Mouse (Mus musculus) cerebellum, postnatal 4 days (tissue): ENCODE measurements around the gene Tmco4.

ENCODE experiments used
- DNase-seq, 2 experiments: peaks; one replicate each; pipeline ENCODE4 v3.0.0; 2022; ENCODE audit warnings: low spot score in 2 of 2, mixed read lengths in 1 of 2

The Tmco4 gene

DNA sequence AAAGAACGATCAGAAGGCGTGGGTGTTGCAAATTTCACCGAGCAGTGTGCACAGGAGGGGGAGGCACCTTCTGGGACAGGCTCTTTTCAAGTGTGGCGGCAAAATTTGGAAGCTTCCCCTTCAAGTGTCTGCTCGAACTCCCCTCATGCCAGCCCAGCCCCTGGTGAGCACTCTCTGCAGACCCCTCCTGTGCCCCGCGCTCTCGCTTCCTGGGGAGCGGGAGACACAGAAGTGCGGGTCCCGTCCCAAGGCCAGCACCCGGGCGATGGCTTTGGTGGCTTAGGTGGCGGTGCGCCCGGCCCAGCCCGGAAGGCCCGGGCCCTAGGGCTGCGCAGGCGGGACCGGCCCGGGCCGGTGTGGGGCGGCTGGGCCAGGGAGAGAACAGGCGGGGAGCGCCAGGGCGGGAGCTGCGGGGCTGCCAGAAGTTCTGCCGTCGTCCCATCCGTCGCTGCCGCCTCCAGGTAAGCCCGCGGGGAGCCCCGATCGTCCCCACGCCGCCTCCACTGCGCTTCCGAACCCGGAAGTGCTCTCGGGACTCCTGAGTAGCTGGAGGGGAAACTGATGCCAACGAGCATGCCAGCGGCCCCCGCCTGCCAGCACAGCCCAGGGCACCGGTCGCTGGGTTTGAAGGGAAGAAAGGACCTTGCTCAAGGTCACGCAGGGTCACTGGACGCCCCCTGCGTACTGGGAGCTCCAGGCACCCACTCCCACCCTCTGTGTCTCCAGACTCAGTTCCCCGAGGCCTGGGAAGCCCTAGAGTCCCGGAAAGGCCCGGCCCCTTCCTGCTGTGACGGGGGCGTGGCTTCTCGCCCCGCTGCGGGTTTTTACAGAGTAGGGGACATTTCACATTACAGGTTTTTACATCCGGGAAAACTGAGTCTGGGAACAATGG lies at the start of gene Tmco4:
TSS of gene Tmco4 (plus strand) at position 62 of the 892 bp plus-strand sequence.
- peak in 1 of 2 experiments; percentile 17 for DNase-seq

DNA sequence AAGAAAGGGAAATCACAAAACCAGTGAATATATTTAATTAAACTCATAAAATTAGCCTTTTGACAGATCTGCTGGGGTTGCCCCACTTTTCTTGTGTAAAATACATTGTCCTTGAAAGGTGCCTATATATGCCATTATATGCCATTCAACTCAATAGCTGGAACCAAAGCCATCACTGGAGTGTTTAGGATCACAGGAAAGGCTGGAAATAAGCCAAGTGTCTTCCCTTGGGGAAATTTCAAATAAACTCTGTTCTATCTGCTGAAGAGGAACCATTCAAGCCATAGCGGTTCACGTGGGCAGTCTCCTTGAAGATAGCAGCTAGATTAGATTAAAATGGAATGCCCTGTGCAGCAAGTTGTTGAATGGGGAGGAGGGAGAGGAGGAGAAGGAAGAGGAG lies 47.1 kb upstream of the Tmco4 start:
- no peak for DNase-seq

DNA sequence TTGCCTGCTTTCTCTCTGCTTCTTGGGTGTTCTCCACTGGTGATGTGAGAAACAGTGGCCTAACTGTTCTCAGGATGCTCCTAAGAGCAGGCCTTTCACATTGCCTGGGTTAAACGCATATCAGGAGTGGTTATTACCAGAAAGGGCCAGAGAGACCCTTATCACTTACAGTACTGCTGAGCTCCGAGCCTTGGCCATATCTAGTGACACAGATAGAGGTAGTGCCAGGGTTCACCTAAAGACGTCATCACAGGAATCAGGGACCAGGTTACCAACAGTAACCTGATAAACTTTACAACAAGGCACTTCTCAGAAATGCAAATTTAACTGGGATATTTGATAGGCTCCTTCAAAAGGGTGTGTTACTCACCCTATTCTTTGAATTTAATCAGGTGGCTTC lies 38.8 kb upstream of the Tmco4 start:
- DNase-seq = no peak

DNA sequence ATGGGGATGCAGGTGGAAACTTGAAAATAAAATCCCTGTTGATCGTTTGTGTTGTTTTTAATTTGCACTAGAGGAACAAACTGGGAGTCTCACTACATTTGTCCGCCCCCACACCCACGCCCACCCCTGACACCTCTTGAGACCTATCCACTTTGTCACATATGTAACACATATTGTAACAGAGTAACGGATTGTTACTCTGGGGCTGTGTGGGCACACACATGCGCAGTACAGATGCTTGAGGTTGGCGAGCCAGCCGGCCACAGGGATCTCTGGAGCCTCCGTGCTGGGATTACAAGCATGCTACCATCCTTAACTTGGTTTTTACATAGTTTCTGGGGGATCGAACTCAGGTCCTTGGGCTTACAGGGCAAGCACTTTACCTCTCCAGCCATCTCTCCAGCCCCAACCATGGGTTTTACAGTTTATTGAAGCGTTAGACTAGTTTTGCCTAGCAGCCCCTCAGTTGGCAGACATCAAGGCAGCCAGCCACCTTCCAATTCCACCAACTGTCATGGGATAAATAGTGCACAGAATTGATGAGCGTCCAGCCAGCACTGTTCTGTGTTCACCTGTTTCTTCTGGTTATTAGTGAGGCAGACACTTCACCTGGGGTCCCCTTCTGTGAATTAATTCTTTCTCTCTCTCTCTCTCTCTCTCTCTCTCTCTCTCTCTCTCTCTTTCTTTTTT lies 38.1 kb upstream of the Tmco4 start:
- DNase-seq = no peak

DNA sequence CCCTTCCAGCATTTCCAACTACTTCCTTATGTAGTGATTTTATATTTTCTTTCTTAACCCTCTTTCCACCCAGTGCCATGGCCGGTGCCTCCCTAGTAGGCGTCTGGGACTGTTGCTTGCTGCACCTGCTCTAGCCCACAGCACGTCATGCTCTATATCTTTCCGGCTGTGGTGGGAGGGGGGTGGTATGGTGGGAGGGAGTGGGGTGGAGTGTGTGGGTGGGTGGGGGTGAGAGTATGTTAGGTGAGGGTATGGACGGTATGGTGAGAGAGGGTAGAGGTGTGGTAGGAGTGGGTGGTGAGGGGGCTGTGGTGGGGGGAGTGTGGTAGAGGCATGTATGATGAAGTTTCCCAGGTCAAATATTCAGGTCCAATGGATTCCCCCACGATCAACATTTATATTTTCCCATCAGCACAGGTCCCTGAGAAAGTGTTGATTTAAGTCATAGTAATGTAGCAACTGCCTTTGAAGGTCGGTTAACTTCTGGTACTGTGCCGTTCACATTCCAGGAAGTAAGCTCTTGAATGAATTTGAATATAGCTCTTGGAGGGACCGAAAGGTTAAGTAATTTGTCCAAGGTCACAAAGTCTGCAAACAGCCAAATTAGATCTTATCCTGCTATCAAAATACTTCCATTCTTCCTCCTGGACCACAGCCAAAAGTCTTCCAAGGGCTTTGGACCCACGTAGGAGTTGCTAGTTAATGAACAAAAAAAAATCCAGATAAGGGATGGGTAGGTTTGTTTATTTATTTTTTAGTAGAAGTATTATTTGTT lies 34.0 kb upstream of the Tmco4 start:
- DNase-seq = no peak

DNA sequence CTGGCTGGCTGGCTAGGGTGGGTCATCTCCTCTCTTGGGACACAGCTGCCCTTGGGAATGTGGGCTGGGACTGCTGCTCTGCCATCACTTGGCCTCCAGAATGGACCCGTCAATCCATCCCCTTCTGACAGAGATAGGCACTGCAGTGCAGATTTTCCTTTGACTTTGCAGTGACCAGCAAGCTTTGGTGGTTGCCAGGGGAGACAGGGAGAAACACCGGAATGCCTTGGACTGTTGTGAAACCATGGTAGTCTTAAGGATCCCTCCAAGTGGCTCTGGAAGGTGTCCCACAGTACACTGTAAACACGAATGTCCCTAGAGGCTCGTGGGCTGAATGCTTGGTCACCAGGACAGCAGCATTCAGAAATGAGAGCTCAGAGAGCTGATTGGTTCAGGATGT lies 33.2 kb upstream of the Tmco4 start:
- no peak for DNase-seq

DNA sequence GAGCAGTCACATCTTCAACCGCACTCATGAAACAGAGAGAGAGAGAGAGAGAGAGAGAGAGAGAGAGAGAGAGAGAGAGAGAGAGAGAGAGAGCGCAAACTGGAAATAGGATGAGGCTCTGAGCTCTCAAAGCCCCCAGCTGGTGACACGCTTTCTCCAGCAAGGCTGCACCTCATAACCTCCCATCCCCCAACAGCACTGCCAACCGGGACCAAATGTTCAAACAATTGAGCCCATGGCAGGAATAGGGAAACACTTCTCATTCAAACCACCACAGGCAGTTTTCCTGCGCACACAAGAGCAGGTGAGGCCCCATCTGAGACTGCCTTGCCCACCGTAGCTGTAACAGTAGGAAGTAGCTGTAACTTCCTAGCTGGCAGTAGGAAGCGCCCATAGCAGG lies 31.3 kb upstream of the Tmco4 start:
- DNase-seq = no peak

DNA sequence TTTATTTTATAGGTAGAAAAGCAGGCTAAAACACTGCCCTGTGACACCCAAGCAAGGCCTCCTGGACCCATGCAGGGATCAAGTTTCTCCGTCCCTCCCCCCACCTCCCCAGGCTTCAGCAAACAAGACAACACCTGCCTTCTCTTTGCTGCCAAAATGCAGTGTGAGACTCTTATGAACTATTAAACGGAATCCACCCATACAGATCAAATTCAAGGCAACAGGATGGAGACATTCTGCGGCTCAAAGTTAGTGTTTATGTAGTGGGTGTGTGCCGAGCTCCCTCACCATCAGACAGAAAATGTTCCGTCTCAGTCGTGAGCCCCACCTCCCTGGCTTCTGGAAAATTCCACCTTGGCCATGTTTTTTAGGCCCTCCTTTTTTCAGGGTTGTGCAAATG lies 30.7 kb upstream of the Tmco4 start:
- DNase-seq = no peak

DNA sequence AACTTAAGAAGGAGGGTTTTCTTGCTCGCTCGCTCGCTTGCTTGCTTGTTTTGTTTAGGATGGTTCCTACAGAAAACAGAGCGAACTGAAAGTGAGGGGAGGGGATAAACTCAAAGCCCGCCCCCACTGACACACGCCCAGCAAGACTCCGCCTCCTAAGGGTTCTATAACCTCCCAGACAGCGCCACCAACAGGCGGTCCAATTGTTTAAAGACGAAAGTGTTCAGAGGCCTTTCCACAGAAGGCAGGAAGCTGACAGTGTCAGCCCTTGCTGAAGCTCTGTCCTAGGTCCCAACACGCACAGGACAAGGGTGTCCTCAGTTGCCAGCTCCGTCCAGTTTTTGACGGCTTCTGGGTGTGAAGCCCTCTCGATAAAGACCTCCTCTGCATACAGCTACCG lies 29.0 kb upstream of the Tmco4 start:
- peak in 1 of 2 experiments; percentile 40 for DNase-seq

DNA sequence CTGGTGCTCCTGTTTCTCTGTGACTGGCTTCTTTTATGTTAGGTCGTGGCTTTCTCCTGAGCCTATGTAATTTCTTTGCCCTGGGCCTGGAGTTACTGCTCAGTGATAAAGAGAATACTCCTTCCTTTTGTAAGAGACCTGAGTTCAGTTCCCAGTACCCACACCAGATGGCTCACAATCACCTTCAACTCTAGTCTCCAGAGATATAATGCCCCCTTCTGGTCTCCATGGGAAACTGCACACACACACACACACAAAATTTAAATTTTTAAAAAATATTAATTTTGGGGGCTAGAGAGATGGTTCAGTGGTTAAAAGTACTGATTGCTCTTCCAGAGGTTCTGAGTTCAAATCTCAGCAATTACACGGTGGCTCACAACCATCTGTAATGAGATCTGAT lies 24.4 kb upstream of the Tmco4 start:
- DNase-seq = no peak

DNA sequence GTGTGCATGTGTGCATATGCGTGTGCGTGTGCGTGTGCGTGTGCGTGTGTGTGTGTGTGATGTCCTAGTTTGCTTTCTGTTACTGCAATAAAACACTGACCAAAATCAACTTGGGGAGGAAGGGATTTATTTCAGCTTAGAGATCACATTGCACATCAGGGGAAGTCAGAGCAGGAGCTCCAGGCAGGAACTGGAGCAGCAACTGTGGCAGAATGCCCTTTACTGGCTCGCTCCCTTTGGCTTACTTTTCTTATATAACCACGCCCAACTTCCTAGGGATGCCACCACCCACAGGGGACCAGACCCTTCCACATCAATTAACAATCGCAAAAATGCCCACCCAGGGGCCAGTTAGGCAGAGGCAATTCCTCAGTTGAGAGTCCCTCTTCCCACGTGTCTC lies 14.1 kb upstream of the Tmco4 start:
- DNase-seq = no peak

DNA sequence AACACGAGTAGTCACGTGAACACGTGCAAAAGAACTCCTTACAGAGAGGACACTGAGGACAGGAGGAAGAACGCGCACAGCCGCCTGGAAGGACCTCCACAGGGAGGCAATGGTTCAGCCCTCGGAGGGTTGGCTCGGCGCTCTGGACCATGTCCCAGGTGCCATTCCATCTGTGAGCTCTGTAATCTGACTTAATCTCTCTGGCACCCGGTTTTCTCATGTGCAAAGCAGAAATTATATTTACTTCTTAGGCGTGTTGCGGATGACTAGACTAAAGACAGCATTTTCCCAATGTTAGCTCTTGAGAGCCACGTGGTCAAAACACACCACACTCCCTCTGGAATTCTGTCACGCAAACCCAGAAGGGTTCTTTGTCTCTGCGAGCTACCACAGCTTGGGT lies 13.6 kb upstream of the Tmco4 start:
- no peak for DNase-seq

DNA sequence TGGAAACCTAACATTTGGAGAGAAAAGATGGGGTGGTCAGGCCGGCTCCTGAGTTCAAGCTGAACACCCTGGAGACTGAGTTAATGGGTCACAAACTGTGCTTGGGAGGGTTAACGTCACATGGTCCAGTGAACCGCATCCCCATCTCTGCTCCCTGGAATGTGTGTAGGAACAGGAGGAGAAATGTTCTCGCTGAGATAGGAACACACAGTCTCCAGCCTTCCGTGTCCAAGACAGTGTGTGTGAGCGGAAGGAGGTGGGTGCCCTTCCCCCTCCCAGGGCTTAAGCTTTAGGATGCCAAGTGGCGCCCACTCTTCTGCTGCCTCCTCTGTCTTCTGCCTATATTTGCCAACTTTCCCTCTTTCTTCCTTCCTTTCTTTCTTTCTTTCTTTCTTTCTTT lies 12.8 kb upstream of the Tmco4 start:
- DNase-seq = no peak

DNA sequence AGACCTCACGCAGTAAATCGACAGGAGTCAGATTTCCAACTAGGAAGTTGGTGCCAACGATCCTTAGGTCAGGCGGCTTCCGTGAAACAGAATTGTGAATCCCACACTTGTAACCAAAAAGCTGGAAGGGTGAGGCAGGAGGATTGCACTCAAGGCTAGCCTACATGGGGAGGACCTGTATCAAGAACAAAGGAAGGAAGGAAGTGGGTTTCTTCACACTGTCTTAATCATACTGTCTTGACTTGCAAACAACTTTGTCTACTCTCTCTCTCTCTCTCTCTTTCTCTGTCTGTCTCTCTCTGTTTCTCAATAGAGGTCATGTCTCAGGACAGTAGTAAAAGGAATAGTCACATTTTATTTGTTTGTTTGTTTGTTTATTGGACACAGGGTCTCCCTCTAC lies 10.0 kb upstream of the Tmco4 start:
- DNase-seq = no peak

DNA sequence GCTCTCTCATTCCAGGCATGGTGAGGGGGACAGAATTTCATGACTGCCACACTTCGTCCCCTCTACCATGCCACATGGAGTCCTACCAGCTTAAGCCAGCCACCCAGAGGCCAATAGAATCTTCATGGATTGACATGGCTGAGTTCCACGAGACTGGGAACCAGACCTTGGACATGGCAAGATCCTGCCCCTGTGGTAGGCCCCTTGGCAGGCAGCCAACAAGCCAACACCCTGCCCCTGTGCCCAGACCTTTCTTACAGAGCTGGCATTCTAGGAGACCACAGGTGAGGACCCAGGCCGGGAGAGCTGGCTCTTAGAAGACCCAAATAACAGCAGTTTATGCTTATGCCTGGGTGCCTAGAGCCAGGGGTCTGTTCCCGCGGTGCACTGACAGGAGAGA lies 6.8 kb upstream of the Tmco4 start:
- no peak for DNase-seq

DNA sequence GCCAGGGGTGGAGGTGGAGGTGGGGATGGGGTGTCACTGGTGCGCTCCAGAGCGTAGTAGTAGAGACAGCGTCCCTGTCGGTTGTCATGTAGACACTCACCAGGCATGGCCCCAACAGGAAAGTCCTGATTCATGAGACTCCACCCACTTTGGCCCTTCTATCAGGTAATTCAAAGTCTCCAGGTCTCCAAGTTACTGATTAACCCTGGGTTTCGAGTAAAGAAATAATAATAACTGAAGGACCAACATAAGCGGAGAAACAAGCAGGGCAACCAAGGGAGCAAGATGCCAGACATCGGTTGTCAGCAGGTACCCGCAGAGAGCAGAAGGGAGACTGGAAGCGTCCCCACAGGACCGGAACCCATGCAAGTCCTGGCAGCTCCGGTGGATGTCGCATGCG lies 5.8 kb upstream of the Tmco4 start, which contains the start of gene Rnf186:
TSS of gene Rnf186 (plus strand) at position 247 of the 400 bp plus-strand sequence.
- DNase-seq = no peak

DNA sequence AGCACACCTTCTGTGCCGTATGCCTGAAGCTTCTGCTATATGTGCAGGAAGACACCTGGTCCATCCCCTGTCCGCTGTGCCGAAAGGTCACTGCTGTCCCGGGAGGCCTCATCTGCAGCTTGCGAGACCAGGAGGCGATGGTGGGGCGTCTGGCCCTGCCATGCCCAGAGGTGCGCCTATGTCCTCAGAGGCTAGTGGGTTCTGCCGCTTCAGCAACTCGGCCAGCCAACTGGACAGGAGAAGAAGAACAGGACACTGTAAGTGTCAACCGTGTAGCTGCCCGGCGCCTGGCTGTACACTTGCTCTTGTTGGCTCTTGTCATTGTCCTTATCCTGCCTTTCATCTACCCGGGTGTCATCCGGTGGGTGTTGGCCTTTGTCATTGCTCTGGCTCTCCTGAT lies 5.2 kb upstream of the Tmco4 start:
- DNase-seq = no peak

DNA sequence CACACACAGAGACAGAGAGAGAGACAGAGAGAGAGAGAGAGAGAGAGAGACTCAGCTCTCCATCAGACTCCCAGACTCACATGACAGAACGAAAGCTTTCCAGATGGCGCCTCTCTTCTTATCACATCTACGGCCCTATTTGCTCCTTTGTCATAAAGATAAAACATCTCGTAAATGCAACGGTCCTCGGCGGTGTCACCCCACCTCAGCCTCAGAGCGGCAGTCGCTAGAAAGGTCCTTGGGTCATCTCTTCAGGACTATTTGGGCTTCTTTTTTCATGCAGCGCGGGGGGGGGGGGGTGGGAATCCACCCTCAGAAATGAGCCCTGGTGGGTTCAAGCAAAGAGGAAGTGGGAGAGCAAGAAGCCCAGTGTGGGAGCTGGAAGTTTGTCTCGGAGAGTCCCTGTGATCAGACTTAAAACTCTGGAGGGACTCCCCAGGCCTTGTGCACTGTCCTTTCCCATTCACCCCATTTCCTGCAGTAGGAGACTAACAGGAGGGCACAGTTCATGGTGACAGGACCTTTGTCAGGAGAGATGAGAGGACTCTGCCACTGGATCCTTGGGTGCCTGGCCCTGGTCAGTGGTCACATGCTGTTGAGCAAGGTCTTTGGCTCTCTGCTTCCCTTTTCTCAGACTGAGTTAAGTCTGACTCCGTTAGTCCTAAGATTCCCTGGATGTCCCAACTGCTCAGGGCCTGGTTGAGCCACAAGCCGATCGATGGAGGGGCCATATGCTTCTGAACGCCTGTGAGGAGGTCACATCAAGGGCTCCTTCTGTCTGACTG lies 3.7 kb upstream of the Tmco4 start:
- no peak for DNase-seq

DNA sequence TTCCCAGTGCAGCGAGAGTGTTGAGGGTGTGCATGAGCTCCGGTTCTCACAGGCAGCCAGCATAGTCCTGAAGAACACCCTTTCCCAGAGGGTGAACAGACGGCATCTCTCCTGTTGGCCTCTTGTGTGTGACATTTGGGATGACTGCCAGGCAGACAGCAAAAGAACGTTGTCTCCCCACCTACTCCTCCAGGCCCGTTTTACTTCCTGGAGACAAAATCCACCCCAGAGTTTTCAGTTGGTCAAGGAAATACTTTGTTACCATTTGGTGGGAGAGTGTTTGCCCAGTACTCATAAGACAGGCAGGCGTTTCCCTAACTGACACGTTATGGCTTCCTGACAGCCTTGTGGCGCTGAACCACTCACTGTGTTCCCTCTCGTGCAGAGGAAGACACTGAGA lies 3.0 kb upstream of the Tmco4 start:
- DNase-seq = no peak

DNA sequence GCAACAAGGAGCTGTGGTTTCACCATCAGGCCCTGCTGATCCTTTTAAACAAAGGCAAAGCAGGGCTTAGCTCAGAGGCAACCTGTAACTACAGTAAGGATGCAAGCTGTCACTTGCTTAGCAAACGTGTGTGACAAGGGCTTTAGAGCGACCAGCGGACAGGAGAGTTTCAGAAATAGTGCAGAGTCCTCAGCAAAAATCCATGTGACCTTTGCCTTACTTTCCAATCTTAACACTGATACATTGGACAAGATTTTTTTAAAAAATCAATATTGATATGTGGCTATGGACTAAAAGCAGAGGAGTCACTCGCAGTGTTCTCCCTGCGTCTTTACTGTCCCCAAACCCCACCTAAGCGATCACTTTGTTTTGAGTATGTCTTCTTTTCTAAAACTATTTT lies 1.3 kb upstream of the Tmco4 start:
- no peak for DNase-seq

DNA sequence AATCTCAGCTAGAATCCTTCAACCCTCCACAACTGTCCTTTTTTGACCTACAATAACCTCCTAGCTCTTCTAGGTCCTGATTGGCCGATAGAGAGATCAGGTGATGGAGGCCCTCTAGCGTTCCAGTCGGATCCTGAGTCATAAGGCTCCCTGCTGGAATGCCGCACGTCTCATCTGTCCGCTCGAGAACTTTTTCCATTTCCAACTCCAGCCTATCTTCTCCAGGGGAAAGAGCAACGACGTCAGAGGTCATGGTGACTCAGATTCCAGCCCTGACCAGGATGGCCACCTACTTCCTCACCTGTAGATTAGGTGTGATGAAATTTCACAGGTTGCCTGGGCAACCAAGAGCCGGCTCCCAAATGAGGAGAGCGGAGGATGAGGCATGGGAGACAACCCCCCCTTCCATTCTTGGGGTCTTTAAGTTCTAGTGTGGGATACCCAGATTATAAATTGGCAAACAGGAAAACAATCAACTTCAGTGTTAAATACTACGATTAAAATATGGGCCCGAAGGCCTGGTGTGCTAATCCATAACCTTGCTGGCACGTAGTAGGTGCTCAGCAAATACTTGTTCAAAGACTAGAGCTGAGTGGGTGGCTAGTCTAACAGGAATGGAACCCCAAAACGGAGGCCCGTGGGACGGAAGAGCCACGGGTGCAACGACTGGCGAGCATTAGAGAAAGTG lies 405 bp upstream of the Tmco4 start:
- no peak for DNase-seq
